Mouse (Mus musculus): ENCODE results near the gene Ern1.

Ern1 gene

DNA sequence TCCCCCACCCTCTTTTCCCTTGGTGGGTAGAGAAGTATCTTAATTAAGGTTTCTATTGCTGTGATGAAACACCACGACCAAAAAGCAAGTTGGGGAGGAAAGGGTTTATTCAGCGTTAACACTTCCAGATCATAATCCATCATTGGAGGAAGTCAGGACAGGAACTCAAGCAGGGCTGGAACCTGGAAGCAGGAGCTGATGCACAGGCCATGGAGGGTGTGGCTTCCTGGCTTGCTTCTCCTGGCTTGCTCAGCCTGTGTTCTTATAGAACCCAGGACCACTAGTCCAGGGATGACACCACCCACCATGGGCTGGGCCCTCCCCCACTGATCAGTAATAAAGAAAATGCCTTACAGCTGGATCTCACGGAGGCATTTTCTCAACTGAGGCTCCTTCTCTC is 96.9 kb downstream of the Ern1 start:
- no peak for DNase-seq (ENCODE audit: low spot score in 2 of 2)

GRCm38 (mm10) chr11:106389611-106390010 is 98.0 kb downstream of the Ern1 start:
- no peak for DNase-seq (ENCODE audit: low spot score in 2 of 2)

GRCm38 (mm10) chr11:106387791-106388216 is 99.8 kb downstream of the Ern1 start, which contains the start of gene Icam2:
Gene Icam2 (minus strand): TSS chr11:106388075.
- peak; percentile 21 to 46 for DNase-seq (ENCODE audit: low spot score in 2 of 2)

- DNase-seq (ENCODE audit: low spot score in 2 of 2) = no peak
These were observed 100.6 kb downstream of the Ern1 start for GRCm38 (mm10) chr11:106387020-106387419.

DNA sequence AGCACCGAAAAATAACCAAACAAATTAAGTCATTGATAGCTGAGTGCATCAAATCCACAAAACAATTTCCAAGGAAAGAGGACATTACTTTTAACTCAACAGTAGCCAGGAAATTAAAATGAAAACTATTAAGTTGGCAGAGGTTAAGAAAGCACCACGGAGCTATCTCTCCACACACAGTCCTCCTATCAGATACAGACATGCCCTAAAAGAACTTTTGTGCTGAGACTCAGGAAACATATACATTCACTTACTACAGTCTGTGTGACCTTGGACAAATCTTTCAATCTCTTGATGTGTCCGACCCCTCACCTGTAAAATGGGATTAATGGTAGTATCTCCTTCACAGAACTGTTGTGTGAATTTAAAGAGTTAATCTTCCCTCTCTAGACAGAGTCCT is 101.2 kb downstream of the Ern1 start:
- no peak for DNase-seq (ENCODE audit: low spot score in 2 of 2)

- DNase-seq (ENCODE audit: low spot score in 2 of 2) = no peak
These were observed 104.4 kb downstream of the Ern1 start for GRCm38 (mm10) chr11:106383051-106383790.

DNA sequence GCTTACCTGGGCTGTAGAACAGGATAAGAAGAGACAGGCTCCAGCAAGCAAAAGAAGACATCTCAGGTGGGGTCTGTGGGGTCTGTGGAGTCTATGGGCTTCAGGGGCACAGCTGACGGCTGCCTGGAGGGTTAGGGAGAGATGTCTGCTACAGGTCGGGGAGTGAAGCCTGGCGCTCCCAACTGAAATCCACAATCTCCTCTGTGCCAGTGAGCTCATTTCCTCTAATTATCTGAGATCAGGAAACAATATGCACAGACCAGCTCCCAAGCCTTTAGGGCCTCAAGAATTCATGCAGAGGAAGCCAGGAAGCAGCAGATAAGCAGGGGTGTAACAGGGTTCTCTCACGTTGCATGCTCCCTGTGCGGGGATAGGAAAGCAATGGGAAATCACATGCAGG is 105.2 kb downstream of the Ern1 start:
- no peak for DNase-seq (ENCODE audit: low spot score in 2 of 2)

GRCm38 (mm10) chr11:106381883-106382282 is 105.8 kb downstream of the Ern1 start:
- no peak for DNase-seq (ENCODE audit: low spot score in 2 of 2)

- no peak for DNase-seq (ENCODE audit: low spot score in 2 of 2)
These were observed 106.6 kb downstream of the Ern1 start for GRCm38 (mm10) chr11:106381011-106381410.

GRCm38 (mm10) chr11:106374979-106375378 is 112.7 kb downstream of the Ern1 start:
- no peak for DNase-seq (ENCODE audit: low spot score in 2 of 2)

GRCm38 (mm10) chr11:106374559-106374958 is 113.1 kb downstream of the Ern1 start:
- no peak for DNase-seq (ENCODE audit: low spot score in 2 of 2)

DNA sequence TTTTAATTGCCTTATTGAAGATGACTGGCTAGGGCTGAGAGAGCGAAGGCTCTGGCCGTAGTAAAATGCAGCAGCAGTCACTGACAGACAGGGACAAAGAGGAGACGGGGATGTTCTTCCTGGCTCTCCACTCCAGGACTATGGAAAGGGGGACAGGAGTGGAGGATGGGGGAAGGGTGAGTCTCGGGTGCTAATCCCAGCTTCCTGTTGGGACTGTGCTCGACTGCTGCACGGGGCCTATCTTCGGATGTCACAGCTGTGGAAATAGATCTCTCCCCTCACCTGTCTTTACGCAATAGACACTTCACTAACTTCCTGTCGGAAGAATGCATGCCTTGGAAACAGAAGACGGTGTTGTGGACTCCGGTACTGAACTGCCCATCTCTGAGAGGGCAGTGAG is 113.7 kb downstream of the Ern1 start:
- no peak for DNase-seq (ENCODE audit: low spot score in 2 of 2)

GRCm38 (mm10) chr11:106366316-106366715 is 121.3 kb downstream of the Ern1 start:
- DNase-seq (ENCODE audit: low spot score in 2 of 2) = peak; percentile 51 to 73

- no peak for DNase-seq (ENCODE audit: low spot score in 2 of 2)
These were observed 122.3 kb downstream of the Ern1 start, which contains the start of gene Prr29 for GRCm38 (mm10) chr11:106365366-106365765. Gene Prr29 (plus strand): TSS chr11:106365472.

DNA sequence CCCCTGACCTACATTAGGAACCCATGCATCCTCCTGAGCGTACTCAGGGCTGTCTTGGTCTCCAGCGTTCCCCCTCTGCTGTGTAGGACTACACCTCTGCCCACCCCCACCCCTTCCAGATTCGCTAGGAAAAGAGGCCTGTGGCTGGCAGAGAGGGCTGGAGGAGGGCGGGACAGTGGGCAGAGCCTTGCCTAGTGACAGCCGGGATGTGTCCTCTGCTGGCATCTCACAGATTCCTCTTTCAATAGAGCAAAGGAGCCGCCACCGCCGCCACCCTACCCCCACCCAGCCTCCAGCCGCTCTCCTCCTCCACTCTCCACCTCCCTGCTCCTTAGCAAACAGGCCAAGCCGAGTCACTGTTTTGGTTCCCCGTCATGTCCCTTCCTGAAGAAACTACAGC is 122.9 kb downstream of the Ern1 start:
- DNase-seq (ENCODE audit: low spot score in 2 of 2) = no peak

- DNase-seq (ENCODE audit: low spot score in 2 of 2) = no peak
These were observed 128.3 kb downstream of the Ern1 start for GRCm38 (mm10) chr11:106359350-106359749.

DNA sequence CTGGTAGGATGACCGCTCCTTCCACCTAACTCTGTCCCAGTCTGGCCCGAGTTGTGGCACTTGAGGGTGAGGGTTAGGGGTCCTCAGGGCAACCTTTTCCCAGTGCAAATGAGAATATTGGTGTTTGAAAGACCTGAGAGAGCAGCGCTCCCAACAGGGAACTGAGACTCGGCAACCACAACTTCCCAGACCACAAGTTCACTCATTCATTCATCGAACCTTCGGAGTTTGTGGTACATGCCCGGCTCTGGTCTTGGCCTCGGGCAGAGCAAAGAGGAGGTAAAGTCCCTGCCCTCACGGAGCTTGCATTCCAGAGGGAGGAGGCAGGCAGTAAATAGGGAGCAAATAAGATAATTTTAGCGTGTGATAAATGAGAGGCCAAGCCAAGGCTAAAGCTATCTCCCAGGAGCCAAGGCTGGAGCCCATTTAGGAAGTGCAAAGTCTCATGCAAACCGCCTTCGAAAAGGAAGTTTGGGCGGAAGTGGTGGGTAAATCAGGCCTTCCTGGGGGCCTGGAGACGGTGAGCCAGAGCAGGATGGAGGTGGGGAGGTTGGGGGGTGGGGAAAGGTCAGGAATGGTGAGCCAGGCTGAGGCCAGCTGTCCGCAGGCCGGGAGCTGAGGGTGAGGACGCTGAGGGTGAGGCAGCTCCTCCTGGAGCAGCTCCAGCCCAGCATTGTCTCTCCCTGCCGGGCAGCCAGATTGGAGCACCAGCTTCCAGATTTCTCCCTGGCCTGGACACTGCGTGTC is 132.1 kb downstream of the Ern1 start:
- no peak for DNase-seq (ENCODE audit: low spot score in 2 of 2)

DNA sequence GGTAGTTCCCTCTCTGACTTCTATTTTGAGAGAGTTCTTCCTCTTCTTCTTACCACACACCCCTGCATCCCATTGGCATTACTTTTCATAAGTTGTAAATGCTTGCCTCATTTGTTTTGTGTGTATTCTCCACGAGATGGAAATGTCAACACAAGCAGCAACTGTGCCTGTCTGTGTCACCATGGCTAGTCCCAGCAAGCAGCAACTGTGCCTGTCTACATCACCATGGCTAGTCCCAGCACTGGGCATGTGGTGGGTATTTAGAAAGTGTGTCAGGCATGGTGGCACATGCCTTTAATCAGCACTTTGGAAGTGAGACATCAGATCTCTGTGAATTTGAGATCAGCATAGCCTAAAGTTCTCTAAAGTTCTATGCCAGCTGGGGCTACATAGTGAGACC is 133.5 kb downstream of the Ern1 start:
- no peak for DNase-seq (ENCODE audit: low spot score in 2 of 2)

- DNase-seq (ENCODE audit: low spot score in 2 of 2) = no peak
These were observed 134.5 kb downstream of the Ern1 start, which contains the start of gene Scn4a for GRCm38 (mm10) chr11:106353188-106353587. Gene Scn4a (minus strand): TSS chr11:106353288.

GRCm38 (mm10) chr11:106351941-106352340 is 135.7 kb downstream of the Ern1 start:
- DNase-seq (ENCODE audit: low spot score in 2 of 2) = no peak

DNA sequence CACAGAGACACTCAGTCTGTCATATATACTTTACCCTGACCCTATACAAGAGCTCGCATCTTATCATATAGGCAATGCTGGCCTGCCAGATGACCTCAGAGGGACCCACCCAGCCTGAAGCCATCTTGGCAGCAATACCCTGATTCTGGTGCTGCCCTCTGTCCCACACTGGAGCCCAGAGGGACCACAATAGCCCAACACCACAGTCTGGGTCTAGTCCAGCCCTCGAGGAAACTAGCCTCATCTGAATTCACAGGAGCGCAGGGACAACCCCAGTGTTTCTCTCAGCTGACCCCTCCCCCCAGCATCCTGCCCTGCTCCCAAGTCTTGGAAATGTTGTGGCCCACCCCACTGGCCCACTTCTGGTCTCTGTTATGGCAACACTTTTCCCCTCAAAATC is 136.4 kb downstream of the Ern1 start:
- no peak for DNase-seq (ENCODE audit: low spot score in 2 of 2)

GRCm38 (mm10) chr11:106350853-106351252 is 136.8 kb downstream of the Ern1 start:
- DNase-seq (ENCODE audit: low spot score in 2 of 2) = no peak

DNA sequence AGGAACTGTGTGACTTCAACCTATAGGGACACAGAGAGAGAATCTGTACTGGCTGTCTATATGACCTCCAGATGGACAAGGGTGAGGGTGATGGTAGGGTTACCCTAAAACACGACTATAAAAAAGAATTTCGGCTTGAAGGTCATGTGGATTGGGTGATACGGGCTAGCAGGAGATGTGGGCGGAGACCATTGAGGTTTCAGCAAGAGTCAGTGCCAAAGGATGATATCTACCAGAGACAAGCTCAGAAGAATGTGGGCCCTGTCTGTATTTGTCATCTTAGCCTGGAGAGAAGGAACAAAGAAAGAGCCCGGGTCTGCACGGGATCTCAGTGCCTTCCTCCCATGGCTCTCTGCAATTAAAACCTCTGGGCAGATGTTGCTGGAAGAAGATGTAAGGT is 137.9 kb downstream of the Ern1 start:
- DNase-seq (ENCODE audit: low spot score in 2 of 2) = no peak

All from spleen, postnatal 14 days (tissue).